Mouse (Mus musculus) kidney, adult 18-20 months (tissue): ENCODE results near the gene Ubxn2a.
"Not testable (repeated sequence)": the region's sequence is repeated elsewhere in the genome, so short reads cannot be mapped to it uniquely, and the experiment has no call there.

Experiments used
- DNase-seq: peaks from one replicate; pipeline ENCODE4 v3.0.0; 2021

The Ubxn2a gene

DNA sequence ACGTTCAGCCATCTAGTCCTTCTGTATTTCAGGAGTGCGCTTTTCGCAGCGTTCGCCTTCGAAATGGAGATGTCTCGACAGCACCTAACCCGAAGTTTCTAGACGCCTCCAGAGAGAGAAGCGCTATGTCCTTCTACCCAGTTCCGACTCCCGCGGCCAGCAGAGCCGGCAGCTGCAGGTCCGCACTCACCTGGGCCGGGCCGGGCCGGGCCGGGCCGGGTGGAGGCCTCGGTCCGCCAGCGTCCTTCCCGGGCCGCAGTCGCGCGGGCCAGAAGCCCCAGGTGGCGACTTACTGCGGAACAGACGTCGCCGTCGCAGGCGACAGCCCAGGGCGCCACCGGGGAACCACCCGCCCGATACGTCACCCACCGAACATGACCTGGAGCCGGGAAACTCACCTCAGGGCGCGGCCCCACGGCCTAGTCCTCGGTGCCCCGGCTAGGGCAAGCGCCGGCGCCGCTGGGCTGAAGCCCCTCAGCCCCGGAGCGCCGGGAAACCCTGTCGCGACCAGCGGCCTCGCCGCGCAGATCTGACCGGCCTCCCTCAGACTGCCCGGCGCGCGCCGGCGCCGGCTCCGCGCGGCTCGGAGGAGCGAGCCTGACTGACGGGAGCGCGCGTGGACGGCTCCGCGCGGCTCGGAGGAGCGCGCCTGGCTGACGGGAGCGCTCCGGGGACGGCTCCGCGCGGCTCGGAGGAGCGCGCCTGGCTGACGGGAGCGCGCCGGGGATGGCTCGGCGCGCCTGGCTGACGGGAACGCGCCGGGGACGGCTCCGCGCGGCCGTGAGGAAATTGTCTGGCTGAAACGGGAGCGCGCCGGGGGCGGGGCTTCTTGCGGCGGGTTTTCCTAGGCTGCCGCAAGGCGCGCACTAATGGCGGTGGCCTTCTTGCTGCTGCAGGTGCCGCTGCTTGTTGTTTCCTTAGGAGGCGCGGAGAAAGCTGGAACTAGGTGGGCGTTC is at the start of gene Ubxn2a:
Gene Ubxn2a (minus strand): TSS at position 755 of the 956 bp plus-strand sequence.
- peak; percentile 96 for DNase-seq

DNA sequence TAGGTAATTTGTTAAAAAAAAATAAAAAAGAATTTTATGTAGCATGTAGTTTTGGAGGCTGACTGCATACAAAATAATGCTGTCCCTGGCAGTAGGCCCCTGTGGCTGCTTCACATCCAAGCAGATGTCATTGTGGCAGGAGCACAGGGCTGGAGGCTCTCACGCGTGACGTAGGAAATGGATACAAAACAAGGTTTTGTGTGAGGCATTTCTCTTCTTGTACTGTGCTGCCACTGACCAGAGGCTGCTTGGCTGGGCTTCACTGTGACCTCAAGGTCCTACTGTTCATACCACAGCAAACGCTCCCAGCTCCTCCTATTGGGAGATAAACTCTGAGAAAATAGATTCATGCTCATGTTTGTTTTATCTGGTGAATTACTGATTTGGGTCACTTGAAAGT is 45.7 kb upstream of the Ubxn2a start:
- DNase-seq, result no peak

DNA sequence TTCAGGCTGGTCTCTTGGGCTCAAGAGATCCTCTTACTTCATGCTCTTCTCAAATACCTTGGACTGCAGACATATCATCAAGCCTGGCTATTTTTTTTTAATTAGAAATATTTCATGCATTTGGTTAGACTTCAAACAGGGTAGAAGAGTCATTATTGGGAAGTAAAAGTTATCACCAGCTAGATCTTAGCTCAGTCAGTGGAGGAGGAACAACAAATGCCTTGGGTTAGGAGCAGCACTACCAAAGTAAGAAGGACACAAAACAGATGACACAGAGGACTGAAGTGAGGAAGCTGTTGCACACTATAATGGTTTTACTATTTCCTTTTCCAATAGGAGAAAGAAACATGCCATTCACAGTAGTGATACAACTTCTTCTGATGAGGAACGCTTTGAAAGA is 44.8 kb upstream of the Ubxn2a start:
- DNase-seq, result no peak

DNA sequence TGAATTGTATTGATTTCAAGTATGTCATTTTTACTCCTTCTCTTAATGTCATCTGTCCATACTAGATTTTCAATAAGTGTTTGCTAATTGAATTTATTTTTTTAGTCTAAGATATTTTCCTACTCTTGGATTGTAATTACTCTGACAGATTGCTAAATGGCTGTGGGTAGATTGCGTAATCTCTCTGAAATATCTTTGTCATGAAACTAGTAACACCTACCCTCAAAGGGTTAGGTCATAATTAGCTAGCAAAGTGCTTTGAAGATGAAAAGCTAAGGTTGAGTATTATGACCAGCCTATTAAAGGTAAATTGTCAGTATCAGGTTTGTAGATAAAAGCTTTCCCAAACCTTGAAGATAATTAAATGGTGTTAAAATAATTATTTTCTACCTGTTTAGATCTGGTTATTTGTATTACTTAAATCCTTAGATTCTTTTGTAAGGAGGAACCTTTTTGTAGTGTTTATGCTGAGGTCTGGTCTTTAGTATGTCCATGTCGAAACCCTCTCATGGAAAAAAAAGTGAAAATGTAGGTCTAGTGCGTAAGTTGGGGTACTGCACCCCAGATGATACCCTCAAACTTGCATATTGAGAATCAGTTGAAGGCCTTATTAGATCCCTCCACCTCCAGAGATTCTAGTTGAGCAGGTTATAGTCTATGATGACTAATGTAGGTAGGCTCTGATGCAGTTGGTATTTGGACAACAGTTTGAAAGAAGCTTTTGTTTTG is 23.5 kb upstream of the Ubxn2a start:
- DNase-seq, result no peak

DNA sequence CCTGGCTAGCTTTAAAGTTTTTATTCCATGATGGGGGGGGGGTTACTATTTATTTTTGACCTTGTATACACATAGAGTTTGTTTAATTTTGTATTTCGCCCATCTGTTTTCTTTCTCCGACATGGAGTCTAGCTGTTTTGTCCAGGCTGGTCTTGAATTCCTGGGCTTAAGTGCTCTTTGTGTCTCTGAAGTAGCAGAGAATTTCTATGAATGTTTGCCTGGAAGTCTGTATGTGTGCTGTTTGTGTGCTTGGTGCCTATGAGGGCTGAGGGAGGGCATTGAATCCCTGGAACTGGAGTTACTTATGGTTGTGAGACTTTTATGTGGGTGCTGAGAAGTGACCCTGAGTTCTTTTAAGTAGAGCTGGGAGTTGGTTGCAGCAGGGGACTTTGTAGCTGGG is 20.7 kb upstream of the Ubxn2a start:
- DNase-seq, result no peak

DNA sequence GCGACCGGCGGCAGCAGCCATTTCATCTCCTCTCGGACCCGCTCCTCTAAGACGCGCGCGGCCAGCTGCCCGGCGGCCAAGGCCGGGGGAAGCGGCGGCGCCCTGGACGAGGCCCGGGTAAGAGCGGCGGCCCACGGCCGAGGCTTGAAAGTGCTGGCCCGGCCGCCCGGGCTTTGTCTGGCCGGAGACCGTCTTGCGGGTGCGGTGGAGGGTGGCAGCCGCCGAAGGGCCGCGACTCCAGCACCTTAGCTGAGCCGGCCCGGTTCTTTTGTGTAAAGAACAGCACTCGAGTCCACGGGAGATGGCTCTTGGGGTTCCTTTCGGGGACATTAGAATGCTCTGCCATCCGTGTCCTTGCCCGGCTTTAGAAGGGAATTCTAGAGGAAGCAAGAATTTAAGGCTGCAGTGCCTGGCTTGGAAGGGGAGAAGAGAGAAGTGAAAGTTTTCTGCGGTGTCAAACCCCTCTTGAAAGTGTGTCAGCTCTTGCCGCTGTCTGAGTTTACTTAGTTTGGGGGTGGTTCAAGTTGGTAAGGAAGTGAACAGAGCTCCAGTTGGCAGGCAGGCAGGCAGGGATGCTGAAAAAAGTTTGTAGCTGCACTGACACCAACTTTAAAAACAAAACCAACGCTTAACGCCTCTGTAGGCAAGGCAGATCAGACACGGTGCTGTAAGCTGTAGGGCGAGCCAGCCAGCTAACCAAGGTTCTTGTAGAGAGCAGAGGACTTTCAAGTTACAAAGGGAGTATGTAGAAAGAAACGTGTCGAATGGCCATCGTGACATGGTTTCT is 10.5 kb upstream of the Ubxn2a start:
- DNase-seq, result peak; percentile 80

DNA sequence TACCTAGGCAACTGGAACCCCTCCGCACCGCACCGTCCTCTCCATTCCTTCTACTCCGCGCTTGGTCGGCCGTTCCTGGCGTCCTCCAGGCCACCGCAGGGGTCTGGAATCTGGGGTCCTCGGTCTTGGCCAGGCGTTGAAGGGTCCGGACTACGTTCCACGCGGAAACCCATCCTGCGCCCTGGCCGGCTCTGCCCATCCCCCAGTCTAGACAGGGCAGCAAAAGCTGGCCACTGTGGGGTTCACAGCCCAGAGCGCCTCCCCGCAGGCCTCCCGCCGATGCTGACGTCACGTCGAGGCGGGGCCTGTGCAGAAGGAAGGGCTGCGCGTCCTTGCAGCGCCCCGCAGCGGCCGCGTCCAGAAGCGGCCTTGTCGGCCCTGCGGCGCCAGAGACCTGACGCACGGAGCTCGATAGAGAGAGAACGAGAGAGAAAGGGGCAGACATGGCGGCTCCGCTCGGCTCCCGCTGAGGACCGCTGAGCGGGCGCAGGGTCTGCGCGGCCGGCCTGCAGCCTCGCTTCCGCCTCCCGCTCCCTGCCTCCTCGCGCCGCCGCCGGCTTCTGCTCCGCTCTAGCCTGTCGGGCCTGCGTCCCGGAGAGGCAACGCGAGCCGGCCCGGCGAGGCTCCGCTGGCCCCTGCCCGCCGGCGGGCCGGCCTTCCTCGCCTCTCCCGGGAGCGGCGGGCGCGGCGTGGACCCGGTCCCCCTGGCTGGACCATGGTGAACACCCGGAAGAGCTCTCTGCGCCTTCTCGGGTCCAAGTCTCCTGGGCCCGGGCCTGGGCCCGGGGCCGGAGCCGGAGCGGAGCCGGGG is 9.7 kb upstream of the Ubxn2a start, which contains the start of gene Atad2b:
Gene Atad2b (plus strand): TSS at position 360 of the 811 bp plus-strand sequence.
- DNase-seq, result peak; percentile 97

DNA sequence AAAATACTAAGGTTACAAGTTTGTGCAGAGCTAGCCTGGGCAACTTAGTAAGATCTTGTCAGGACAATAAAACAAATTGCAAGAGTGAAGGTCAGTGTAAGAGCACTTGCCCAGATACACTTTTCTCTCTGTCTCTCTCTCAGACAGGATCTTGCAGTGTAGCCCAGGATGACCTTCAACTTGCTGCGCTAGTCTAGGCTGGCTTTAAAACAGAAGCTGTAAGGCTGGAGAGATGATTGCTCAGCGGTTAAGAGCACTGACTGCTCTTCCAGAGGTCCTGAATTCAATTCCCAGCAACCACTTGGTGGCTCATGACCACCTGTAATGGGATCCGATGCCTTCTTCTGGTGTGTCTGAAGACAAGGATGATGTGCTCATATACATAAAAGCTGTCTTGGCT is 7.4 kb upstream of the Ubxn2a start:
- DNase-seq, result no peak

DNA sequence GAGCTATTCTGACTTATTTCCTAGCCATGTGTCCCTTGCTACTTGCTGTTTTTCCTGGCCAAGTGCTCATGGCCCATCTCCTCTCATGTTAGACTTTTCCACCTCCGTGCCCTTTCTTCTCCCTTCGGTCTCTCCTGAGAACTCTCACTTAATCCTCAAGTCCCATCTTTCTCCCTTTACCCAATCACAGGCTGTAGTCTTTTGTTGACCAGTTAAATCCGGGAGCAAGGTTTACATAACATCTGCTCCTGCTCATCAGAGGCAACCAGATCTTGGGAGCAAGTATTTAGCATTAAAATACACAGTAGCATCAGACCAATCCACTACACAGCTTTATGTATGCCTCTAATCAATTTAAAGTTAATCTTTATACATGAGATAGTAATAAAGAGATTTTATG is 6.9 kb upstream of the Ubxn2a start:
- DNase-seq, result no peak

DNA sequence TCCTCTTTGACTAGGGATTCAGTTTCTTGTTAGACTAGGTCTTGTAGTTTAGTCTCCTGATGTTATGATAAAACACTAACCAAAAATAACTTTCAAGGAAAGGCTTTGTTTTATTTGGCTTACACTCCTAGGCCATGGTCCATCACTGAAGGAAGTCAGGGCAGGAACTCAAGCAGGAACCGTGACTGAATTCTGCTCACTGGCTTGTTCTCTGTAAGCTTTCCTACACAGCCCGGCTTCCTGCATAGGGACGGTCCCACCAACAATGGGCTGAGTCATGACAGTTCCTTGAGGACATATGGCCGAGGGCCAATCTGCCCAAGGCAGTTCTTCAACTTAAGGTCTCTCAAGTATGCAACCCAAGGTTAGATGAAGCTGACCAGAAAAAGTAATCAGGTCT is 4.2 kb upstream of the Ubxn2a start:
- DNase-seq, result peak; percentile 40

DNA sequence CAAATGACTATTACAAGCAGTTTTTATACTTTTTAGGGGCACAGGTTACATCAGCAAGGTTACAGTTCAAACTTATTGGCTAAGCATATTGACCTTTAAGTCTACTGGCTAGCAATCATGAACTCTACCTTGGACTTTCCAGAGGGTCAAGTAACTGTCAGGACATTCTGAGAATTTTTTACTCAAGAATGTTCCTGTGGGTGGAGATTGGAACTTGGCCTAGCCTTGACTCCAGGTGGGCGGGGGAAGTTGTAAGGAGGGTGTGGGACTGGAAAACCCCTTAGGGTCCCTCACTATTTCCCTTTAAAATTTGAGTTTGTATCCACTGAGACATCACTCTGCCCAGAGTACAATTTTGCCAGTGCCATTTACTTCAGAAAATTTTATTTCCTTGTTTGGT is 3.0 kb upstream of the Ubxn2a start:
- peak; percentile 15 for DNase-seq

DNA sequence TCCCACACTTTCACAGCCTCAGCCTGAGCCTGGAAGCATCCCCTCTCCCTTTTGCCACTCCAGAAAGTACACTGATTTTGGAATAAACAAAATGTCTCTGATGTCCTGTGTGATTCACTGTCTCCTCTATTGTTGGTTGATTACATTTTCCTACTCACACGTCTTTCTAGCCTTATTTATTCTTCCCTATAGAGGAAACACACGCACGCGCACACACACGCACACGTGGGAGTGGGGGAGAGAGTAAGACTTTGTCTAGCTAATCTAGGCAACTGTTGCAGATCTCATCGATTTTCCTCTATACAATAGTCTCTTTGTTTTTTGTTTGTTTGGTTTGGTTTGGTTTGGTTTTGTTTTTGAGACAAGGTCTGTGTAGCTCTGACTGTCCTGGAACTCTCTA is 886 bp upstream of the Ubxn2a start:
- no peak for DNase-seq

DNA sequence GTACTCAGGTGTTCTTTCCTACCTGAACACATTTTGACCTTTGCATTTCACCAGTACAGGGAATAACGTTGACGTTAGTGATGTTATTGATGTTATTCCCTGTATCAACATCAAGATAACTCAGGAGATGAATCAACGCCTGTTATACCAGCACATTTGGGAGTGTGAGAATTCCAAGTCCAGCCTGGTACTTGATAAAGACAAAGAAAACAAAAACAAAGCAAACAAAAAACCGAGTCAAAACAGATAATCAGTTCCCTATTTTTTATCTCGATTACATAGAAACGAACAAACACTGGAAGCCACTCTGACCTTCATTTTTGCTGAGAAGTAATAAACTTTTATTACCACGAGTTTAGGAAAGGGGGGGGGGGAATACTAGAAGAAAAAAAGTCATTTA is 1.0 kb downstream of the Ubxn2a start:
- DNase-seq, result no peak

DNA sequence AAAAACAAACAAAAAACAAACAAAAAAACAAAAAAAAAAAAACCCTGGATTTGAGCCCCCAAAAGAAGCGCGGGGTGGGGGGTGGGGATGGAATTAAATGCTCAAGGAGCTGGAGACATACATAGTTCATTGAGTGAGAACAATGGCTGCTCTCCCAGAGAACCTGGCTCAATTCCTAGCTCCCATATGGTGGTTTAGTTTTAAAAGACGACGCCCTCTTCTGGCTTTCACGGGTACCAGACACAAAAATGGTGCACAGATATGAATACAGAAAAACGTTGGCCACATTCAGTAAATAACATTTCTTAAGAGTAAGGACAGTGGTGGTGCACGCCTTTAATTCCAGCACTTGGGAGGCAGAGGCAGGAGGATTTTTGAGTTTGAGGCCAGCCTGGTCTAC is 1.6 kb downstream of the Ubxn2a start:
- DNase-seq, result no peak

DNA sequence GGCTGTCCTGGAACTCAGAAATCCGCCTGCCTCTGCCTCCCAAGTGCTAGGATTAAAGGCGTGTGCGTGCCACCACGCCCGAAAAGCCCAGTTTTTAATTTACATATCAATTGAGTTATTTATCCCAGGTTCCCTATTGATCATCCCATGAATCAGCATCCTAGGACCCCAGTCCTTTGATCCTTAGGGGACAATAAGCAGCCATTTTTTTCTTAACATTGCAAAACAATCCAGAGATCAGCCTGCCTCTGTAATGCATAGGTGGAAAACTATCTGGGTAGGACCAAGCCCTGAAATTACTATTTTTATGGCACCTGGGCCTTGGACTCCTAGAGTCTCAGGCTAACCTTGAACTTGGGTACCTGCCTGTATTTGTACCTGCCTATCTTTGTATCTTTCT is 9.5 kb downstream of the Ubxn2a start:
- DNase-seq, result no peak

DNA sequence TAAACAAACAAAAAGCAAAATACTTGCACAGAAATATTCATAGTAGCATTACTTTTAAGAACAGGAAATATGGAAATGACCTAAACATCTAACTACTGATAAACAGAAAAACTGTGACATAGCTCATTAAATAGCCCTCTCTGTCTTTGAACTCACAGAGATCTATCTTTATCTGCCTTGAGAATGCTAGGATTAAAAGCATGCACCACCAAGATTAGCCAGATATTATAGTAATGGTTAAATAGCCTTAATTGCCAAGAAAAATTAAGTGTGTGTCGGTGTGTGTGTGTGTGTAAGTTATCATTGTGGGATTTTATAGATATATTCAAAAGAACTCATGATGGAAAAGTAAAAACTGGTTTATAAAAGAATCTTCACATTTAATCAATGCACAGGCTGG is 17.6 kb downstream of the Ubxn2a start:
- no peak for DNase-seq

DNA sequence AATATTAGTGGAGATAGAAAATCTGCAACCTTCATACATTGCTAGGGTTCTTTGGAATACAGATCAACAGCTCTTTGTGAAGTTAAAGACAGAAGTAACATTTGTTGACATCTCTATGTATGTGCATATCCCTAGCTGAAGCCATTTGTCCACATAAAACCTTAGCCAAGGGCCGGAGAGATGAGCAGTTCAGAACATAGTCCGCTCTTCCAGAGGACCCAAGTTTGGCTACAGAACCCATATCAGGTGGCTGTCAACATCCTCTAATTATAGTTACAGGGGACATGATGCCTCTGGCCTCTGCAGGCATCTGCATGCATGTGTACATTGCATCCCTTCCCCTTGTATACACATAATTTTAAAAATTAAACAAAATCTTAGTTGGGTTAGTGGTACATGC is 18.3 kb downstream of the Ubxn2a start:
- DNase-seq, result no peak

DNA sequence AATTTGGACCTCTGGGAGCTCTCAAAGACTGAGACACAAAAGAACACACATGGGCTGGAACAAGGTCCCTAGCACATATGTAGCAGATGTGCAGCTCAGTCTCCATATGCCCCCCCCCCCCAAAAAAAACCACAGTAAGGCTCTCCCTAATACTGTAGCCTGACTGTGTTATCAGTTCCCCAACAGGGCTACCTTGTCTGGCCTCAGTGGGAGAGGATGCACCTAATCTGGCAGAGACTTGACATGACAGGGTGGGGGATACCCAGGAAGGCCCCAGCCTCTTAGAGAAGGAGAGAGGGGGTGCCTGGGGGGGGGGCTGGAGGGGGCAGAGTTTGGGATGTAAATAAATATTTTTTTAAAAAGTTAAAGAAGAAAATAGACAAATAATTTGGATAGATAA is 18.8 kb downstream of the Ubxn2a start:
- DNase-seq, result no peak

DNA sequence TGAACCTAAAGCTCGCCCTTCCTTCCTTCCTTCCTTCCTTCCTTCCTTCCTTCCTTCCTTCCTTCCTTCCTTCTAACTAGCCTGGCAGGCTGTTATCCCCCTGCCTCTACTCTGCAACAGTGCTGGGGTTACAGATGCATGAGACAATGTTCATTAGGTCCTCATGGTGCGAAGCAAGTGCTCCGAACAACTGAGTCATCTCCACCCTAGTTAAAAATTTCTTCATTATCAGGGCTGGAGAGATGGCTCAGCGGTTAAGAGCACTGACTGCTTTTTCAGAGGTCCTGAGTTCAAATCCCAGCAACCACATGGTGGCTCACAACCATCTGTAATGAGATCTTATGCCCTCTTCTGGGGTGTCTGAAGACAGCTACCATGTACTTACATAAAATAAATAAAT is 20.9 kb downstream of the Ubxn2a start:
- DNase-seq, result not testable (repeated sequence)

DNA sequence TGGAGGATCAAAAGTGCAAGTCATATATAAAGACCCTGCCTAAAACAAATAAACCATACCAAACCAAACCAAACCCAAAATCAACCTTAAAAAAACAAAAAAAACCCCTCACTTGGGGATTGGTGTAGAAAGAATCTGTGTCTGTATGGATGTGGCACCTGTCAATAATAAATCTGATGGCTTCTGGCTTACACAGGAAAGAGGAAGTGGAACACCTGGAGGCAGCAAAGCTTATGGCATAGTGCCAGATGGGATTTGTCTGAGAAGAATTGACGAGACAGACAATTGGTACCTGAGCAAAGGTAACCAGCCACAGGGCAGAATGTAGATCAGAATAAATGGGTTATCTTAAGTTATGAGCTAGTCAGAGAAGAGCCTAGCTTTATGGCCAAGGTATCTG is 22.4 kb downstream of the Ubxn2a start:
- DNase-seq, result no peak

DNA sequence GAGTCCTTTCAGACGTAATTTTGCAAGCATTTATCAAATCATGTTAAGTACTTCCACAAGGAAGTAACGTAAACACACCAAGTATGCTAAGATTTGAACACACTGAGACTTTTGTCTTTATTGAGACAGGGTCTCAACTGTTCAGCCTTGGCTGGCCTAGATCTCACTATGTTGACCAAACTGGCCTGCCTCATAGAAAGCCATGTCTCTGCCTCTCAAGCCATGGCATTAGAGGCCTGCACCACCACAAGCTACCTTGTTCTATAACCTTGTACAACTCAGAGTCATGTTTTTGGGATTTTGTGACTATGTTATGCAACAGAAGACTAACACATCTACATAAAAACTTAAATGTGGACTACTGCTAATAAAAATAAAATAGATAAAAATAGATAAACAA is 25.4 kb downstream of the Ubxn2a start:
- no peak for DNase-seq

DNA sequence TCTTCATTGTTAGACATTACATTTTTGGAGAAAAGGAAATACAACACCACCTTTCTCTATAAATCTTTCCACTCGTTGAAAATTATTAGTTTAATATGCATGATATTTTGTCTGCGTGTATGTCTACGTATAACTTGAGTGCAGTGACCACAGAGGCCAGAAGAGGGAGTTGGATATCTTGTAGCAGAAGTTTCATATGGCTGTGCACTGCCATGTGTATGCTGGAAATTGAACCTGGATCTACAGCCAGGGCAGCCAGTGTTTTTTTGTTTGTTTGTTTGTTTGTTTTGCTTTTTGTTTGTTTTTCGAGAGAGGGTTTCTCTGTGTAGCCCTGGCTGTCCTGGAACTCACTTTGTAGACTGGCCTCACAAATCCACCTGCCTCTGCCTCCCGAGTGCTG is 28.5 kb downstream of the Ubxn2a start:
- DNase-seq, result peak; percentile 16
